Mouse (Mus musculus): ENCODE results near the gene Hlcs. TPM values are rescaled to one million over a fixed set of nuclear protein-coding genes. Genes with fewer than 3 reads are reported as not detected.
A peak's percentile ranks its signal among the peaks of the same experiment; 100 is the strongest.

The Hlcs gene
- polyA plus RNA-seq, 1 experiment from 2014 or later = 10.3 TPM

- Histone ChIP-seq H3K27me3 (replicated peaks) (peaks cover 100% of the 10 kb centered on the region), H3K9me3 (no peaks in the 10 kb centered on the region), H3K27ac (no peak overlapping the region), H3K4me2 (replicated peaks) (no peak overlapping the region), H3K4me1 (peaks cover 22% of the 10 kb centered on the region), H3K9ac (no peak overlapping the region), H3K36me3 (no peaks in the 10 kb centered on the region), H3K4me3 (peak overlapping the region; percentile 7; the same call in 1 of the 2 replicates)
- ATAC-seq (ENCODE audit: low FRiP score, low read depth) = no peak
- under 1% methylated on average over 50 of the region's 50 CpGs for WGBS
Observed at GRCm38 (mm10) chr16:94086701-94087569, 226.4 kb downstream of the Hlcs start.

GRCm38 (mm10) chr16:94085603-94086285 lies 227.6 kb downstream of the Hlcs start:
- under 1% methylated on average over 57 of the region's 57 CpGs for WGBS
- H3K27ac ChIP-seq = no peak overlapping the region
- H3K4me2 ChIP-seq (replicated peaks) = peak overlapping the region; percentile 53
- H3K9ac ChIP-seq = peak overlapping the region; percentile 26; the same call in 1 of the 2 replicates
- peaks cover 22% of the 10 kb centered on the region for H3K4me1 ChIP-seq
- no peaks in the 10 kb centered on the region for H3K36me3 ChIP-seq
- peaks cover 100% of the 10 kb centered on the region for H3K27me3 ChIP-seq (replicated peaks)
- no peaks in the 10 kb centered on the region for H3K9me3 ChIP-seq
- ATAC-seq (ENCODE audit: low FRiP score, low read depth) = no peak
- peak overlapping the region; percentile 13; the same call in 1 of the 2 replicates for H3K4me3 ChIP-seq

- WGBS = under 1% methylated on average over 96 of the region's 96 CpGs
- Histone ChIP-seq H3K4me1 (peaks cover 22% of the 10 kb centered on the region), H3K4me2 (replicated peaks) (peak within 1 kb of the TSS; percentile 53), H3K27ac (no peak within 1 kb of the TSS), H3K36me3 (no peaks in the 10 kb centered on the region), H3K27me3 (replicated peaks) (peaks cover 100% of the 10 kb centered on the region), H3K9ac (peak within 1 kb of the TSS; percentile 26; the same call in 1 of the 2 replicates), H3K9me3 (no peaks in the 10 kb centered on the region), H3K4me3 (peak within 1 kb of the TSS; percentile 13; the same call in 1 of the 2 replicates)
- no peak for ATAC-seq (ENCODE audit: low FRiP score, low read depth)
Observed at GRCm38 (mm10) chr16:94084711-94085602, 228.4 kb downstream of the Hlcs start, which contains the start of gene Sim2. Sim2 (plus strand) TSS chr16:94084931.

GRCm38 (mm10) chr16:94083848-94084525 lies 229.4 kb downstream of the Hlcs start:
- H3K9me3 ChIP-seq = no peaks in the 10 kb centered on the region
- H3K4me1 ChIP-seq = peaks cover 22% of the 10 kb centered on the region
- no peaks in the 10 kb centered on the region for H3K36me3 ChIP-seq
- peak overlapping the region; percentile 53; the same call in 1 of the 2 replicates for H3K4me2 ChIP-seq (replicated peaks)
- H3K4me3 ChIP-seq = no peak overlapping the region
- ATAC-seq (ENCODE audit: low FRiP score, low read depth) = no peak
- WGBS = under 1% methylated on average over 41 of the region's 41 CpGs
- H3K27ac ChIP-seq = no peak overlapping the region
- no peak overlapping the region for H3K9ac ChIP-seq
- H3K27me3 ChIP-seq (replicated peaks) = peaks cover 99% of the 10 kb centered on the region

- Histone ChIP-seq H3K9ac (no peak overlapping the region), H3K9me3 (no peaks in the 10 kb centered on the region), H3K4me1 (peaks cover 22% of the 10 kb centered on the region), H3K27me3 (replicated peaks) (peaks cover 99% of the 10 kb centered on the region), H3K27ac (no peak overlapping the region), H3K4me2 (replicated peaks) (no peak overlapping the region), H3K4me3 (no peak overlapping the region), H3K36me3 (no peaks in the 10 kb centered on the region)
- WGBS = under 1% methylated on average over 46 of the region's 46 CpGs
- no peak for ATAC-seq (ENCODE audit: low FRiP score, low read depth)
Observed at GRCm38 (mm10) chr16:94082960-94083847, 230.2 kb downstream of the Hlcs start.

- 2% methylated on average over 8 of the region's 8 CpGs for WGBS
- H3K9ac ChIP-seq = no peak overlapping the region
Observed at GRCm38 (mm10) chr16:94081996-94082708, 231.2 kb downstream of the Hlcs start.

GRCm38 (mm10) chr16:94081596-94081995 lies 231.8 kb downstream of the Hlcs start:
- ATAC-seq (ENCODE audit: low FRiP score, low read depth) = no peak
- no peak overlapping the region for H3K4me2 ChIP-seq (replicated peaks)
- no peak overlapping the region for H3K27ac ChIP-seq
- H3K9ac ChIP-seq = no peak overlapping the region
- 7% methylated on average over 5 of the region's 5 CpGs for WGBS
- no peaks in the 10 kb centered on the region for H3K9me3 ChIP-seq
- H3K4me3 ChIP-seq = no peak overlapping the region
- no peaks in the 10 kb centered on the region for H3K36me3 ChIP-seq
- H3K4me1 ChIP-seq = peaks cover 15% of the 10 kb centered on the region
- peaks cover 99% of the 10 kb centered on the region for H3K27me3 ChIP-seq (replicated peaks)

More at GRCm38 (mm10) chr16:94081996-94082708, 231.2 kb downstream of the Hlcs start:
- Histone ChIP-seq H3K4me2 (replicated peaks) (no peak overlapping the region), H3K27ac (no peak overlapping the region), H3K4me3 (no peak overlapping the region), H3K4me1 (peaks cover 18% of the 10 kb centered on the region), H3K27me3 (replicated peaks) (peaks cover 99% of the 10 kb centered on the region), H3K9me3 (no peaks in the 10 kb centered on the region), H3K36me3 (no peaks in the 10 kb centered on the region)
- ATAC-seq (ENCODE audit: low FRiP score, low read depth) = no peak

- H3K4me3 ChIP-seq = no peak overlapping the region
- no peaks in the 10 kb centered on the region for H3K9me3 ChIP-seq
- no peaks in the 10 kb centered on the region for H3K36me3 ChIP-seq
- WGBS = 2% methylated on average over 13 of the region's 13 CpGs
- no peak overlapping the region for H3K4me2 ChIP-seq (replicated peaks)
- ATAC-seq (ENCODE audit: low FRiP score, low read depth) = no peak
- peaks cover 4% of the 10 kb centered on the region for H3K4me1 ChIP-seq
- peaks cover 99% of the 10 kb centered on the region for H3K27me3 ChIP-seq (replicated peaks)
- H3K27ac ChIP-seq = no peak overlapping the region
- no peak overlapping the region for H3K9ac ChIP-seq
Observed at GRCm38 (mm10) chr16:94079856-94080555, 233.4 kb downstream of the Hlcs start.

- peaks cover 95% of the 10 kb centered on the region for H3K27me3 ChIP-seq (replicated peaks)
- no peak overlapping the region for H3K9ac ChIP-seq
- no peaks in the 10 kb centered on the region for H3K4me1 ChIP-seq
- H3K9me3 ChIP-seq = no peaks in the 10 kb centered on the region
- H3K27ac ChIP-seq = no peak overlapping the region
- H3K4me2 ChIP-seq (replicated peaks) = no peak overlapping the region
- H3K36me3 ChIP-seq = no peaks in the 10 kb centered on the region
- ATAC-seq (ENCODE audit: low FRiP score, low read depth) = no peak
- peak overlapping the region; percentile 7; the same call in 1 of the 2 replicates for H3K4me3 ChIP-seq
- under 1% methylated on average over 47 of the region's 47 CpGs for WGBS
Observed at GRCm38 (mm10) chr16:94079075-94079855, 234.1 kb downstream of the Hlcs start.

Data from neural tube, embryonic 12.5 days (tissue).